Mouse (Mus musculus): ENCODE measurements around the gene Rps6kl1. TPM values are rescaled to one million over a fixed set of nuclear protein-coding genes. Genes with fewer than 3 reads are reported as not detected.

The Rps6kl1 gene
- polyA plus RNA-seq, 2 experiments: 0.39 to 0.43 TPM

DNA sequence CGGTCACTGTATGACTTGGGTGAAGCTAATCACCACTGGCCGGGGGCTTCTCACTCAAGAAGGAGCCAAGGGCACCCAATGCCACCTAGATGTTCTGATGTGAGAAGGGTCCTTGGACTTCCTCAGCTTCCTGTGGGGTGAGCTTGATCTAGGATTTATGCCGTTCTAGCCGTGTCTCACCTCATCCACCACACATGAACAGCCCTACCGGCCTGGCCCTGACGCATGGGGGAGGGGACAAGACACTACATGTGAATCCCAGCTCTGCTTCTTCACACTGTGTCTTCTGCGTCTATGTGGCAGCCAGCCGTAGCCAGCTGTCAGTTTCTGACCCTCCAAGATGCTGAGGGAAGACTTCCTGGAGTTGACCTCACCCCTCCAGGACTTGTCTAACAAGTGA is 7.7 kb upstream of the Rps6kl1 start:
- Histone ChIP-seq H3K9ac (ENCODE audit: low read depth, low read length, severe bottlenecking) (no peak overlapping the region), H3K4me1 (ENCODE audit: control insufficient read depth, insufficient read depth, low read length) (no peaks in the 10 kb centered on the region), H3K27me3 (ENCODE audit: control insufficient read depth, insufficient read depth, low read length) (no peaks in the 10 kb centered on the region), H3K36me3 (ENCODE audit: control insufficient read depth, insufficient read depth, low read length) (no peaks in the 10 kb centered on the region), H3K9me3 (ENCODE audit: control insufficient read depth, low read length) (no peaks in the 10 kb centered on the region), H3K4me2 (replicated peaks; ENCODE audit: low read depth, low read length, severe bottlenecking) (no peak overlapping the region), H3K27ac (replicated peaks; ENCODE audit: low read depth, low read length) (no peak overlapping the region), H3K4me3 (replicated peaks; ENCODE audit: low read length) (no peak overlapping the region)
- no peak for TF ChIP-seq POLR2A (IDR thresholded peaks at IDR 0.05; ENCODE audit: borderline replicate concordance, extremely low read depth, insufficient read depth, insufficient read length)
- ATAC-seq (ENCODE audit: low FRiP score, low read depth) (no peak), DNase-seq (ENCODE audit: low spot score) (no peak)
- WGBS: 90% methylated on average over 8 of the region's 8 CpGs

- WGBS: 86% methylated on average over 14 of the region's 14 CpGs
- Histone ChIP-seq H3K36me3 (ENCODE audit: control insufficient read depth, insufficient read depth, low read length) (no peaks in the 10 kb centered on the region), H3K4me2 (replicated peaks; ENCODE audit: low read depth, low read length, severe bottlenecking) (no peak overlapping the region), H3K9me3 (ENCODE audit: control insufficient read depth, low read length) (no peaks in the 10 kb centered on the region), H3K9ac (ENCODE audit: low read depth, low read length, severe bottlenecking) (no peak overlapping the region), H3K27ac (replicated peaks; ENCODE audit: low read depth, low read length) (no peak overlapping the region), H3K4me1 (ENCODE audit: control insufficient read depth, insufficient read depth, low read length) (no peaks in the 10 kb centered on the region), H3K4me3 (replicated peaks; ENCODE audit: low read length) (no peak overlapping the region), H3K27me3 (ENCODE audit: control insufficient read depth, insufficient read depth, low read length) (no peaks in the 10 kb centered on the region)
- DNase-seq (ENCODE audit: low spot score) (no peak), ATAC-seq (ENCODE audit: low FRiP score, low read depth) (no peak)
- TF ChIP-seq POLR2A (IDR thresholded peaks at IDR 0.05; ENCODE audit: borderline replicate concordance, extremely low read depth, insufficient read depth, insufficient read length): no peak
Measured at GRCm38 (mm10) chr12:85157797-85158460, 6.9 kb upstream of the Rps6kl1 start.

DNA sequence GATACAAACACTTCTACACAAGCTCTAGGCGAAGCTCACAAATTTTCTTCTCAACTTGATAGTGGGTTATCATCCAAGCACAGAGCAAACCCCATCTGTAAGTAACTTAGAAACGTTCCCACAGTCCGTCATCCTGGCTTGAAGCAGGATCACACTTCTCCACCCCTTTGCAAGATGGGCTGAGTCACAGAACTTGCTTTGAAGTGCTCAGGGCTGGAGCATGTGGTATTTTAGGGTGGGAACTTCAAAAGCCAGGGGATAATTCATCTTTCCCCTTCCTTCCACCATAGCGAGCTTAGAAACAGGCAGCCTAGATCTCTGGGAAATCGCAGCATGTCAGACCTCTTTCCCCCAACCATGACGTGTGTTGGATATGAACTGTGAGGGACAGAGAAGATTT is 5.3 kb upstream of the Rps6kl1 start:
- no peak for TF ChIP-seq POLR2A (IDR thresholded peaks at IDR 0.05; ENCODE audit: borderline replicate concordance, extremely low read depth, insufficient read depth, insufficient read length)
- DNase-seq (ENCODE audit: low spot score) (no peak), ATAC-seq (ENCODE audit: low FRiP score, low read depth) (no peak)
- no peak overlapping the region for H3K4me3 ChIP-seq (replicated peaks; ENCODE audit: low read length)
- no peaks in the 10 kb centered on the region for H3K36me3 ChIP-seq (ENCODE audit: control insufficient read depth, insufficient read depth, low read length)
- peaks cover 4% of the 10 kb centered on the region; the same call in 1 of the 2 replicates for H3K27me3 ChIP-seq (ENCODE audit: control insufficient read depth, insufficient read depth, low read length)
- 0 out of 2 replicates have a peak overlapping the region, but pooled peaks have one; percentile 38 for H3K27ac ChIP-seq (replicated peaks; ENCODE audit: low read depth, low read length)
- 10% methylated on average over 6 of the region's 6 CpGs for WGBS
- no peaks in the 10 kb centered on the region for H3K4me1 ChIP-seq (ENCODE audit: control insufficient read depth, insufficient read depth, low read length)
- no peak overlapping the region for H3K9ac ChIP-seq (ENCODE audit: low read depth, low read length, severe bottlenecking)
- no peak overlapping the region for H3K4me2 ChIP-seq (replicated peaks; ENCODE audit: low read depth, low read length, severe bottlenecking)
- no peaks in the 10 kb centered on the region for H3K9me3 ChIP-seq (ENCODE audit: control insufficient read depth, low read length)

DNA sequence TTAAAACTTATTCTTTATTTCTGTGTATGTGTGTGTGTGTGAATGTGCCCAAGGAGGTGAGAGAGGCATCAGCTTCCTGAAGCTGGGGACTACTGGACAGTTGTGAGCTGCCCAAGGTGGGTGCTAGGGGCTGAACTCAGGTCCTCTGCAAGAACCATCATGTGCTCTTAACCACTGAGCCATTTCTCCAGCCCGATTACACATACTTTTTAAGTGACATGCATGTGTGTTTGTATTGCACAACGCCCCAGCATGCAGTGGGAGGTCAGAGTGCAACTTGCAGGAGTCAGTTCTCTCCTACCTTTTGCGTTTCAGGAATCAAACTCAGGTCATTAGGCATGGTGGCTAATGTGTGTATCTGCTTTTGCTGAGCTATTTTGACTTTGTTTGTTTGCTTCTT is 1.9 kb upstream of the Rps6kl1 start:
- H3K9me3 ChIP-seq (ENCODE audit: control insufficient read depth, low read length): no peaks in the 10 kb centered on the region
- ATAC-seq (ENCODE audit: low FRiP score, low read depth): no peak
- peaks cover 16% of the 10 kb centered on the region; the same call in 1 of the 2 replicates for H3K27me3 ChIP-seq (ENCODE audit: control insufficient read depth, insufficient read depth, low read length)
- WGBS: 73% methylated on average over 3 of the region's 3 CpGs
- H3K9ac ChIP-seq (ENCODE audit: low read depth, low read length, severe bottlenecking): no peak overlapping the region
- H3K4me3 ChIP-seq (replicated peaks; ENCODE audit: low read length): no peak overlapping the region
- TF ChIP-seq POLR2A (IDR thresholded peaks at IDR 0.05; ENCODE audit: borderline replicate concordance, extremely low read depth, insufficient read depth, insufficient read length): no peak
- no peak overlapping the region for H3K4me2 ChIP-seq (replicated peaks; ENCODE audit: low read depth, low read length, severe bottlenecking)
- DNase-seq (ENCODE audit: low spot score): no peak
- H3K4me1 ChIP-seq (ENCODE audit: control insufficient read depth, insufficient read depth, low read length): no peaks in the 10 kb centered on the region
- H3K36me3 ChIP-seq (ENCODE audit: control insufficient read depth, insufficient read depth, low read length): no peaks in the 10 kb centered on the region
- H3K27ac ChIP-seq (replicated peaks; ENCODE audit: low read depth, low read length): no peak overlapping the region

DNA sequence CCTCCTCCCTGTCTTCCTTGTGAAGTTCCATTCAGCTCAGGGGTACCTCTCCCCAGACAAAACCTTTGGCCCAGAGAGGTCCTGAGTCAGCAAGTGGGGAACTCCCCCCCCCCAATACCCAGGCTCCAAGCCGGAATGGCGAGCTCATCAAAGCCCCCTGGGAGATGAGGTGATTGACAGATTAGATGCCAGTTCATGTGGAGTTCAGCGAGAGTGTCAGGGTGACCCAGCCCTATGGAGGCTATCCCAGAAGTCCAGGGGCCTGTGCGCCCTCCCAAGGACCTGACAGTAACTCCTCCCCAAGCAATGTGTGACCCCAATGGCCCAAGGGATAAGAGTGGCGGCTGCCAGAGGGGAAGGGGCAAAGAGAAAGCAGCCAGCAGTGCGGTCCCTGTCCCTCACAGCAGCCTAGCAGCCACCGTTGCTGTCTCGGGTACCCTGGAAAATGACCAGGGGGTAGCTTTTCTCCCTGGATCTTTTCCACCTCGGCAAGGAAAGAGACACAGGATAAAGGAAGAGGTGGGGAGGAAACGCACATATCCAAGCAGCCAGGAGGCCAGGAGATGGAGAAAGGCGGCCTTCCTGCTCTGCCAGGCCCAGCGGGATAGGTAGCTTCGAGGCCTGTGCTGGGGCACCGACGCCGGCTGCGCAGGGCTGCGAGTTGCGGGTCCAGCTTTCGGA is 603 bp downstream of the Rps6kl1 start:
- Histone ChIP-seq H3K27ac (replicated peaks; ENCODE audit: low read depth, low read length) (no peak overlapping the region), H3K36me3 (ENCODE audit: control insufficient read depth, insufficient read depth, low read length) (no peaks in the 10 kb centered on the region), H3K9ac (ENCODE audit: low read depth, low read length, severe bottlenecking) (no peak overlapping the region), H3K4me1 (ENCODE audit: control insufficient read depth, insufficient read depth, low read length) (no peaks in the 10 kb centered on the region), H3K4me2 (replicated peaks; ENCODE audit: low read depth, low read length, severe bottlenecking) (peak overlapping the region; percentile 25; the same call in 1 of the 2 replicates), H3K4me3 (replicated peaks; ENCODE audit: low read length) (0 out of 2 replicates have a peak overlapping the region, but pooled peaks have one; percentile 15), H3K27me3 (ENCODE audit: control insufficient read depth, insufficient read depth, low read length) (peaks cover 16% of the 10 kb centered on the region; the same call in 1 of the 2 replicates), H3K9me3 (ENCODE audit: control insufficient read depth, low read length) (no peaks in the 10 kb centered on the region)
- ATAC-seq (ENCODE audit: low FRiP score, low read depth): no peak
- TF ChIP-seq POLR2A (IDR thresholded peaks at IDR 0.05; ENCODE audit: borderline replicate concordance, extremely low read depth, insufficient read depth, insufficient read length): no peak
- DNase-seq (ENCODE audit: low spot score): no peak
- WGBS: 15% methylated on average over 19 of the region's 20 CpGs
